Mouse (Mus musculus) liver, embryonic 15.5 days (tissue): ENCODE measurements around the gene Lbh. TPM values are rescaled to one million over a fixed set of nuclear protein-coding genes. Genes with fewer than 3 reads are reported as not detected.

ENCODE experiments used
- ATAC-seq: fragments of 200-750 bp; cut with Nextera tagmentation; 2 replicates; pipeline ENCODE4 v1.8.0; 2017; ENCODE audit warnings: moderate number of reproducible peaks, mild to moderate bottlenecking, moderate library complexity; ENCODE audit not compliant: insufficient read depth
- H3K27ac ChIP-seq: fragments of 300-500 bp; sonication (generic); replicated peaks from 2 replicates; pipeline ENCODE4 v1.5.1; 2015; ENCODE audit warnings: mild to moderate bottlenecking, inconsistent platforms
- H3K27me3 ChIP-seq: fragments of 300-500 bp; sonication (generic); 2 replicates; pipeline ENCODE4 v1.6.1; 2015; ENCODE audit warnings: mild to moderate bottlenecking, inconsistent platforms
- H3K36me3 ChIP-seq: fragments of 300-500 bp; sonication (generic); replicated peaks from 2 replicates; pipeline ENCODE4 v1.6.1; 2015; ENCODE audit warnings: moderate library complexity, mild to moderate bottlenecking, inconsistent platforms
- H3K4me1 ChIP-seq: fragments of 300-500 bp; sonication (generic); replicated peaks from 2 replicates; pipeline ENCODE4 v1.6.1; 2015; ENCODE audit warnings: inconsistent platforms
- H3K4me2 ChIP-seq: fragments of 300-500 bp; sonication (generic); 2 replicates; pipeline ENCODE4 v1.6.1; 2015; ENCODE audit warnings: moderate library complexity, mild to moderate bottlenecking, inconsistent platforms
- H3K4me3 ChIP-seq: fragments of 300-500 bp; sonication (generic); replicated peaks from 2 replicates; pipeline ENCODE4 v1.5.1; 2015; ENCODE audit warnings: mild to moderate bottlenecking, inconsistent platforms
- H3K9ac ChIP-seq: fragments of 300-500 bp; sonication (generic); 2 replicates; pipeline ENCODE4 v1.6.1; 2015; ENCODE audit warnings: moderate library complexity, mild to moderate bottlenecking, inconsistent platforms
- H3K9me3 ChIP-seq: fragments of 300-500 bp; sonication (generic); replicated peaks from 2 replicates; pipeline ENCODE4 v1.6.1; 2016; ENCODE audit warnings: inconsistent platforms
- WGBS: fragments of 180-500 bp; shearing (Covaris S2); methylation state at CpG from one replicate; pipeline ENCODE4 v1.1.7; 2015; ENCODE audit warnings: mixed read lengths; ENCODE audit not compliant: insufficient replicate concordance; 5-methylcytosine and 5-hydroxymethylcytosine counted together
- polyA plus RNA-seq: library from polyadenylated mRNA; unstranded; fragments of >200 nt; fragmentation: Nextera tagmentation; extraction: Ambion mirVana; gene quantifications from 2 replicates; pipeline ENCODE4 v1.2.1, GENCODE M21; 2015

Lbh gene
- polyA plus RNA-seq, 1 experiment from 2014 or later = 0.58 TPM

DNA sequence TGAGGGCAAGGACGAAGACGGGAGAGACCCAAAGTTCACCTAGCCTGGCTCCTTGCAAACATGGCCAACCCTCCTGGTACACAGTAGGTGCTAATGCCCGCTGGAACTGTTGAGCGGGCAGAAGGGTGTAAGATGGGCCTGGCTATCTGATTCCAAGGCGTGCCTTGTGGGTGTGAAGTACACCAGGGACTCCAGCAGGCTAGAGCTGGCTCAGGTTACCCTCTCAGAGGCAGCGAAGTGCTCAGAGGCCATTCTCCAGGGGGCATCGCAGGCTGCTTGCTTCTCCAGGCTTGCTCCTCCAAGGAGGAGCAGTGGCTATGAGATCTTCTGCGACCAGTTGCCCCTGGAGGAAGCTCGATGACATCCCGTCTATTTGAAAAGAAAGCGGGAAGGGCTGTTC is 6.8 kb upstream of the Lbh start:
- Histone ChIP-seq H3K9ac (no peak overlapping the region), H3K9me3 (no peaks in the 10 kb centered on the region), H3K4me3 (no peak overlapping the region), H3K4me2 (no peak overlapping the region), H3K27ac (no peak overlapping the region), H3K4me1 (no peaks in the 10 kb centered on the region), H3K36me3 (no peaks in the 10 kb centered on the region), H3K27me3 (peaks cover 10% of the 10 kb centered on the region)
- 55% methylated on average over 11 of the region's 11 CpGs for WGBS
- ATAC-seq = no peak

DNA sequence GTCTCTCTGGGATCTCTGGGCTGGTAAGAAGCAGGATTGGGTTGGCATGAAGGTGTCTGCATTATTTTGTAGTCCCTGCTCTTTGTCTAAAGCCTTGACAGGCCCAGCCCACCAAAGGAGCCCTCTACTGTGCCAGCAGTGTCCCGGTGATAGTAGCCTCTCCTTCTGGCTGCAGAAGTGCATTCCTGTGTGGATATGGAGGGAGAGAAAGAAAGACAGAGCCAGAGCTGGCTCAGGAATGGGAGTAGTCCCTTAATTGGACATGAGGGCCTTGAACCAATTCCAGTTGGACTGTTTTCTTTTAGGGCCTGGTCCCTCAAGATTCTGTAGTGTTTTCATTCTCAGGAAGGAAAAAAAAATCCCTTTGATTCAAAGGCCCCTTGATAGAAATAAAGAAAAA is 6.4 kb upstream of the Lbh start:
- Histone ChIP-seq H3K36me3 (no peaks in the 10 kb centered on the region), H3K27ac (no peak overlapping the region), H3K4me2 (no peak overlapping the region), H3K4me1 (no peaks in the 10 kb centered on the region), H3K4me3 (no peak overlapping the region), H3K27me3 (peaks cover 14% of the 10 kb centered on the region), H3K9me3 (no peaks in the 10 kb centered on the region), H3K9ac (no peak overlapping the region)
- WGBS = 46% methylated on average over 1 of the region's 1 CpGs
- no peak for ATAC-seq

DNA sequence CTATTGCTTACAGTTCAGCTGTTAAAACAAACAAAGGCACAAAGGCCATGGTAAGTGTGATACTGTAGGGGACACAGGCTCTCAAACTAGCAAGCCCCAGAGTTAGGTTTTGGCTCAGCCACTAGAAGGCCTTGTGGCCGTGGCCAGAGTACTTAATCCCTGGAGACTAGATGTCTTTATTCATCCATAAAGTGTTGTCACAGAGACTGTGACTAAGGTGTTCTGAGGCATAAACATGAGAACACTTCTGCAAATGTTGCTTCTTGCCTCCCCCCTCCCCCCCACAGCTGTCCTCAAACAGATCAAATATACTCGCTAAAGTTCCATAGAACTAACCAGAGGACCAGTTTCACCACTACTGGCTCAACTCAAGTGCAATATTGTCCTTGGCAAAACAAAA is 4.0 kb upstream of the Lbh start:
- Histone ChIP-seq H3K27me3 (peaks cover 38% of the 10 kb centered on the region), H3K9me3 (no peaks in the 10 kb centered on the region), H3K4me3 (no peak overlapping the region), H3K9ac (no peak overlapping the region), H3K36me3 (no peaks in the 10 kb centered on the region), H3K27ac (no peak overlapping the region), H3K4me2 (no peak overlapping the region), H3K4me1 (peaks cover 14% of the 10 kb centered on the region)
- WGBS = 62% methylated on average over 2 of the region's 2 CpGs
- ATAC-seq = no peak

DNA sequence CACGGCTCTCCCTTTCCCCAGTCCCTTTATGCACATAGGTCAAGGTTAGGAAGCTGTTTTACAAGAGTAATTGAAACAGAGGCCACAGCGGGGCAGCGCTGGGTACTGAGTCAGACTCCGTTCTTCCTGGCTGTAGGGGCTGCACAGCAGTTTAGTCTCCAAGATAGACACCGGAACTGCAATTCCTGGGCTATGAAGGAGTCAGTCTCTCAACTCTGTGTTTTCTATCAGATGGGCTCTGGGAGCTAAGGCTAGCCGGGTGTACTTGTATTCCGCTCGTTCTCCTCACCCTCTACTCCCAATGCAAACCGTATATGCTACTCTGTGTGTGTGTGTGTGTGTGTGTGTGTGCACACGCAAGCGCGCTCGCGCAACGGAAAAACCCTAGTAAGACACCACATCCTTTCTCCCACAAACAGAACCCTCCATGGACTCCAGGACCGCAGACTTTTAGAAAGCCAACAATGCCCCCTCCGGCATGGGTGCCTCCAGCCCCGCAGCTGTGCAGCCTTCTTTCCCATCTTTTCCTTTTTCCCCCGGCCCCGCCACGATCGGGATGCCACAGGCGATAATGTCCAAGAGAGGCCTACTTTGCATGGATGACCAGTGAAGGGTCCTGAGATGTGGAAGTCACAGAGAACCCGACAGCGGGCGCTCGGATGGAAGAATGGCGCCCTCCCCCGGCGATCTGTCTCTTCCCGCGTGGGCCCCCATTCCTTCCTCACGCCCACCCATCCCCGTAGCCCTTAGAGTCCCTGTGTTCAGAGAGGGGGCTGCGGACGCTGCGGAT is 669 bp upstream of the Lbh start:
- peak overlapping the region; percentile 56 for H3K4me3 ChIP-seq
- peak; percentile 39 for ATAC-seq
- WGBS = 1% methylated on average over 37 of the region's 37 CpGs
- no peaks in the 10 kb centered on the region for H3K36me3 ChIP-seq
- H3K9me3 ChIP-seq = no peaks in the 10 kb centered on the region
- H3K27me3 ChIP-seq = peaks cover 56% of the 10 kb centered on the region
- peak overlapping the region; percentile 42 for H3K9ac ChIP-seq
- peak overlapping the region; percentile 75 for H3K4me2 ChIP-seq
- peak overlapping the region; percentile 55; the same call in 1 of the 2 replicates for H3K27ac ChIP-seq
- peaks cover 14% of the 10 kb centered on the region for H3K4me1 ChIP-seq

DNA sequence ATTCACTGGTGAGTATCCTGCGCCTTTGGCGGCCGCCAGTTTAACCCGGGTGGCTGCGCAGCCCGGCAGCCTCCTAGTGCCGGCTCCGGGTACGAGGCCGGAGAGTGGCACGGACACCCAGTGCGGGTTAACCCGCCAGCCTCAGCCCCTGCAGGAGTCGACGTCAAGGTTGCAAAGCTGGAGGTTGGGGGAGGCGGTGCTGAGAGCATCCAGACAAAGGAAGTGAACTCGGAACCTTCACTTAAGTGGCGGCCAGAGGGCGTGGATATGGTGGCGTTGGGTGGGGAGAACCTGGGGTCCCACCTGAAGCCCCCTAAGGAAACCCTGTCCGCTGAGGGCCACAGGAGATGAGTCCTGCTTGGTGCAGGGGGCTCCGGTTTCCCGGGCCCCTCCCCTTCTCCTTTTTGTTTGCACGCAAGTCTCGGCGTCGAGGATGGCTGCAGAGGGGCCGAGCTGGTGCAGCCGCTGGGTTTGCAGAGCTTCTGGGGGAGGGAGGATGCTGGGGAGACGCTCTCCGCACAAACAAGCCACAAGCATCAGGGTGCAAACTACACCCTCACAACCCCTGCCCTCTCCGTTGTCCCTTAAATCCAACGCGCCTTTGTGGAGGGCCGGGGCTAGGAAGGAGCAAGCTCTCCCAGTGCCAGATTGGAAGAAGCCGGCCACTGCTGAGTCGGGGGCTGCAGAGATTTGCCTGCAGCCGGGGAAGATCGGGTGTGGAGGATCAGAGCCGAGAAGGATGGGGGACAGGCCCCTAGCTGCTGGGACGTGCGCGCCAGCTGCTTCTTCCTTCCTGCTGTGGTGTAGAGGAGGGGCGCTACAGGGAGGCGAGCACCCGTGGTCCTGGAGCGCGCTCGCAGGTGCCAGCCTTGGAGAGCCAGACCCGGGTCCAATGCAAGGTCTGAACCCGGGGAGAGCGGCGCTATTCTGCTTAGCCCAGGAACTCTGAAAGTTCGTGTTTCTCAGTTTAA is 751 bp downstream of the Lbh start:
- H3K27me3 ChIP-seq = peaks cover 56% of the 10 kb centered on the region
- H3K27ac ChIP-seq = 0 out of 2 replicates have a peak overlapping the region, but pooled peaks have one; percentile 48
- no peaks in the 10 kb centered on the region for H3K9me3 ChIP-seq

DNA sequence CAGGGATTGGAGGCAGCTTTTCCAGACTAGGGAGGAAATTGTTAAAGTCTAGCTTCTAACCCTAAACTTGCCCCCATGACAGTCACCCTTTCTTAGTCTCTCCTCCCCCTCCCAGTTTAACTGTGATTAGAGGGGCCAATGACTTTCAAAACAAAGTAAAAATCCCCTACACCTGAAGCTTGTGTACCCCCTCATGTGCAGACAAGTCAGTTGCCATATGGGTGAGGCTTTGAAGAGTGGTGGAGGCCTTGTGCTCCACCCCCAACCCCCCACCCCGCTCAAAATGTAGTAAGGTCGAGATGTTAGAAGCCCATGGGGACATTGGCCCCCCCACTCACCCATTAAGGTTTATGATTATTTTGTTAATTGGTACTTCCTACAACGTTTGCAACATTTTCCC is 1.5 kb downstream of the Lbh start:
- WGBS = 17% methylated on average over 3 of the region's 3 CpGs
- ATAC-seq = no peak
- Histone ChIP-seq H3K4me1 (peaks cover 14% of the 10 kb centered on the region), H3K27me3 (peaks cover 56% of the 10 kb centered on the region), H3K27ac (no peak overlapping the region), H3K9ac (no peak overlapping the region), H3K4me3 (peak overlapping the region; percentile 56), H3K4me2 (peak overlapping the region; percentile 75), H3K9me3 (no peaks in the 10 kb centered on the region), H3K36me3 (no peaks in the 10 kb centered on the region)

More for the DNA sequence above, 751 bp downstream of the Lbh start:
- Histone ChIP-seq H3K9ac (peak overlapping the region; percentile 15; the same call in 1 of the 2 replicates), H3K4me1 (peaks cover 14% of the 10 kb centered on the region), H3K4me2 (peak overlapping the region; percentile 75), H3K4me3 (peak overlapping the region; percentile 56), H3K36me3 (no peaks in the 10 kb centered on the region)
- peak; percentile 29 for ATAC-seq
- 1% methylated on average over 54 of the region's 54 CpGs for WGBS

DNA sequence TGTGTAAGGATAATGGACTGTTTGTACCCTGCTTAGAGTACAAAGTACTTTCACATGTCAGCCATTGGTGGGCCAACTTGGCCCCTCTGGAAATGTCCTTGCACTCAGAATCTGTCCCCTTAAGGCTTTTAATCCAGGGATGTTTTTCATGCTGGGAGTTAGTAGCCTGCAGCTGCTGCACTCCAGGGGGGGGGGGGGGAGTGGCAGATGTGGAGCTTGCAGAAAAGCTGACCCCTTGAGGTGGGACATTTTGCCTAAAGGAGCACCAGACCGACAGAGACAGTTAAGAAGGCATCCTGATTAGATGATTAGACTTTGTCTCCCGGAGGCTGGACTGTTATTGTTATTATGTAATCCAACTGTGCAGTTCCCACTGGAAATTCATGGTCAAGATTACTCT is 2.3 kb downstream of the Lbh start:
- no peak overlapping the region for H3K9ac ChIP-seq
- WGBS = 31% methylated on average over 2 of the region's 2 CpGs
- H3K27me3 ChIP-seq = peaks cover 53% of the 10 kb centered on the region
- no peak overlapping the region for H3K4me3 ChIP-seq
- H3K9me3 ChIP-seq = no peaks in the 10 kb centered on the region
- no peaks in the 10 kb centered on the region for H3K36me3 ChIP-seq
- no peak for ATAC-seq
- H3K4me2 ChIP-seq = no peak overlapping the region
- H3K4me1 ChIP-seq = peaks cover 14% of the 10 kb centered on the region
- H3K27ac ChIP-seq = no peak overlapping the region

DNA sequence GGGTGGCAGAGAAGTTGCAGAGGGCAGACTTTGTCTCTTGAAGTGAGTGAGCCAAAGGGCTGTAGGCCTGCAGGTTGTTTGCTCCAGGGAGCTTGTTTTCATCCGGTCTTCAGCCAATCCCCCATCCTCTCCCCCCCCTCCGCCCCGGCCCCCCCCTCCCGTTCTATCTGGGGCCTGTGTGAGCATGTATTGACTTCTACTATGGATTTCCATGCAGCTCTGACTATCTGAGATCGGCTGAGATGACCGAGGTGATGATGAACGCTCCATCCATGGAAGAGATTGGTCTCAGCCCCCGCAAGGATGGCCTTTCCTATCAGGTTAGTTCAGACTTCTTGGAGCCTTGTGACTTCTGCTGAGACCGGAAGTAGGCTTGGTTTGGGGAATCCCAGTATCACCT is 2.9 kb downstream of the Lbh start:
- no peak overlapping the region for H3K4me3 ChIP-seq
- 54% methylated on average over 9 of the region's 9 CpGs for WGBS
- peaks cover 49% of the 10 kb centered on the region for H3K27me3 ChIP-seq
- ATAC-seq = no peak
- peaks cover 14% of the 10 kb centered on the region for H3K4me1 ChIP-seq
- H3K36me3 ChIP-seq = no peaks in the 10 kb centered on the region
- H3K4me2 ChIP-seq = no peak overlapping the region
- H3K9me3 ChIP-seq = no peaks in the 10 kb centered on the region
- H3K9ac ChIP-seq = no peak overlapping the region
- no peak overlapping the region for H3K27ac ChIP-seq

DNA sequence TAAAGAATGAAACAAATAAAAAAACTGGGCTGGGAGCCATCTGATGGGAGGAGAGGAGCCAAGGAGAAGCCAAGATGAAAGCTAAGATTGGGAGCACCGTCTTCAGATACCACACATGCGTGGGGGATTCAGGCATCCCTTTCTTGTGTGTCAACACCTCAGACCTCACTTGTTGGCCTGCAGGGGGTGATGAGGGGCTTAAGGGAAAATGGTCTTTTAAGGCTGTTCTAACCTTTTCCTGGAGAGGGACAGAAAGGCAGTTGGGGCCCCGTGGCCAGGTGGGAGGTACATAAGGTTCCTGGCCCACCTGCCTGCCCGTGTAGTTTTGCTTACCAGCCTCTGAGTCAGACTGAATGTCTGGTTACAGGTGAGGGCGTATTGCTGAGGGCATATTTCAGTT is 4.1 kb downstream of the Lbh start:
- Histone ChIP-seq H3K27me3 (peaks cover 37% of the 10 kb centered on the region), H3K9me3 (no peaks in the 10 kb centered on the region), H3K36me3 (no peaks in the 10 kb centered on the region), H3K9ac (no peak overlapping the region), H3K27ac (no peak overlapping the region), H3K4me3 (no peak overlapping the region), H3K4me1 (peaks cover 16% of the 10 kb centered on the region), H3K4me2 (no peak overlapping the region)
- 45% methylated on average over 5 of the region's 5 CpGs for WGBS
- no peak for ATAC-seq

DNA sequence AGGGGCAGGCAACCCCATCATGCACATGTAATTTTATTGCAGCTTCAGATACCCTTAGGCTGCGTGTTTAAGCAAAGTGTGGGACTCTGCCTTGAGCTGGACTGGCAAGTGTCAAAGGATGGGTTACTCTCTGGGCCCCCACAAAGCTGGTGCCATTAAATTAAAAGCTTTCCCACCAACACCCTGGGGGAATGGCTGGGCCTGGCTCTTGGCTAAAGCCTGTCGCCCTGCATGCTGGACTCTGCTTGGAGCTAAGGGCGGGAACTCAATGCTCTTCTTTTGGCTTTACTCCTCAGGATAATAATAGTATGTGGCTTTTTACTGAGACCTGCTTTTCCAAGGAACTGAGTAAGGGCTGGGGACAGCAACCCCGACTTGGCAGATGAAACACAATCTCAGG is 5.2 kb downstream of the Lbh start:
- no peak for ATAC-seq
- H3K9ac ChIP-seq = no peak overlapping the region
- H3K4me3 ChIP-seq = no peak overlapping the region
- H3K36me3 ChIP-seq = no peaks in the 10 kb centered on the region
- 66% methylated on average over 4 of the region's 4 CpGs for WGBS
- no peak overlapping the region for H3K4me2 ChIP-seq
- H3K4me1 ChIP-seq = peaks cover 7% of the 10 kb centered on the region; the same call in 1 of the 2 replicates
- H3K27ac ChIP-seq = no peak overlapping the region
- no peaks in the 10 kb centered on the region for H3K9me3 ChIP-seq
- H3K27me3 ChIP-seq = peaks cover 26% of the 10 kb centered on the region

DNA sequence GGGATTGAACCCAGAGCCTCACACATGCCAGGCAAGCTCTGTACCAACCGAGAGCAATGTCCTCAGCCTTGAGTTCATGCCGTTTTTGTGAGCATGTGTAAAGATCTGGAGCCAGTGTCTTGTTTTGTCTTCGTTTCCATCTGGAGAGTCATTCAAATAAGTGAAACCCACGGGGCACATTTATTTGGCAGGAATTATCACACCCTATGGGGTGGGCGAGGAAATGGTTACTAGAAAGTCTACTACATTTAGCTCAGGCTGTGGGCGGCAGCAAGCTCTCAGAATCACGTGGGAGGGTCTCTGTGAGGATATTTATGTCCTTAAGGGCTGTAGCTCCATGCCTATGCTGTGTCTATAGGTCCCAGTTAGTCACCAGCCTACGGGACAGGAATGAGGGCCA is 6.2 kb downstream of the Lbh start:
- no peak overlapping the region for H3K27ac ChIP-seq
- H3K9ac ChIP-seq = no peak overlapping the region
- WGBS = 52% methylated on average over 8 of the region's 8 CpGs
- ATAC-seq = no peak
- no peak overlapping the region for H3K4me2 ChIP-seq
- peaks cover 16% of the 10 kb centered on the region for H3K27me3 ChIP-seq
- H3K4me3 ChIP-seq = no peak overlapping the region
- H3K36me3 ChIP-seq = no peaks in the 10 kb centered on the region
- peaks cover 2% of the 10 kb centered on the region; the same call in 1 of the 2 replicates for H3K4me1 ChIP-seq
- H3K9me3 ChIP-seq = no peaks in the 10 kb centered on the region
